Mouse (Mus musculus): ENCODE data around the gene Nat8f4. TPM values are rescaled to one million over a fixed set of nuclear protein-coding genes. Genes with fewer than 3 reads are reported as not detected.
"Not testable (repeated sequence)": the region's sequence is repeated elsewhere in the genome, so short reads cannot be mapped to it uniquely, and the experiment has no call there.

The Nat8f4 gene
- polyA plus RNA-seq, 1 experiment from 2014 or later: 2.4 TPM

DNA sequence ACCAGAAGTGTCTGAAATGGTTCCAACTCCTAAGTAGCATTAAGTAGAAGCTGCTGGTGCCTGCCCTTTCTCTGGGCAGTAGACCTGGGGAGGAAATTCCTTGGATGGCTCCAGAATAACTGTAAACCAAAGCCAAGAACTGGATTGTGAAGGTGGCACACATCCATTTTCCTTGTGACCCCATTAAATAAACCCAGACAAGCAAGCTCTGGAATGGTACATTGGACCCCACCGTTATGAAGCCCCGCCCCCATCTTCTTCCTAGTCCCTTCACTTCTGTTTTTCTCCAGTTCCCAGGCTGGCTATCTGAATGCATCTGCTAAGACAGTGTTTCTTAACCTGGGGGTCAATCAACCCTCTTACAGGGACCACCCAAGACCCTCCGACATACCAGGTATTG, 6.9 kb upstream of the Nat8f4 start, which contains the start of gene Tprkb:
TSS of gene Tprkb (plus strand) at position 279 of the 400 bp plus-strand sequence.
- no peaks in the 10 kb centered on the region for H3K36me3 ChIP-seq (ENCODE audit: control insufficient read depth, insufficient read depth, low read length)
- ATAC-seq (ENCODE audit: low read depth): no peak

DNA sequence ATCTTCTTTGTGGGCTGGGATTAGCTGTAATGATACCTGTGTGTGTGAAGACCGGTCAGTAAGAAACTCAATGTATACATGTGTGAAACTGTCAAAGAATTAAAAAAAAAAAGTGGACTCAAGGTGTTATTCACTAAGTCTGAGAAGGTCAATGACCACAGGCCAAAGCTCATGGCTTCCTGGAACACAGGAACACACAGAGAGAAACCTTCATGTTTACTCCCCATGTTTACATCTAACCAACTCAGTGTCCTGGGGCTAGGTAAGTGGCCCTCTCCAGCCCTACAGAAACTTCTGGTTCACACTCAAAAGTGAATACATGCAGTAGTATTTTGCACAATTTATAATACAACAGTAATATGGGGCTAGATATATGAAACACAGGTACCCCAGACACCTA, 5.0 kb upstream of the Nat8f4 start:
- Histone ChIP-seq H3K9me3 (ENCODE audit: control insufficient read depth, low read length) (no peaks in the 10 kb centered on the region), H3K4me1 (ENCODE audit: control insufficient read depth, insufficient read depth, low read length) (peaks cover 2% of the 10 kb centered on the region), H3K9ac (ENCODE audit: low read depth, low read length) (no peak overlapping the region), H3K4me3 (ENCODE audit: low read depth, low read length) (no peak overlapping the region), H3K4me2 (ENCODE audit: low read depth, low read length) (no peak overlapping the region), H3K27me3 (replicated peaks; ENCODE audit: control insufficient read depth, insufficient read depth, low read length) (no peaks in the 10 kb centered on the region; the same call in 1 of the 2 replicates), H3K27ac (replicated peaks; ENCODE audit: low read depth, low read length) (no peak overlapping the region), H3K36me3 (ENCODE audit: control insufficient read depth, insufficient read depth, low read length) (no peaks in the 10 kb centered on the region)
- 93% methylated on average over 1 of the region's 1 CpGs for WGBS
- no peak for DNase-seq (ENCODE audit: low spot score)
- no peak for ATAC-seq (ENCODE audit: low read depth)

More for the DNA sequence above, 6.9 kb upstream of the Nat8f4 start, which contains the start of gene Tprkb:
- Histone ChIP-seq H3K27ac (replicated peaks; ENCODE audit: low read depth, low read length) (no peak within 1 kb of the TSS), H3K4me2 (ENCODE audit: low read depth, low read length) (no peak within 1 kb of the TSS), H3K27me3 (replicated peaks; ENCODE audit: control insufficient read depth, insufficient read depth, low read length) (no peaks in the 10 kb centered on the region), H3K9me3 (ENCODE audit: control insufficient read depth, low read length) (no peaks in the 10 kb centered on the region), H3K9ac (ENCODE audit: low read depth, low read length) (no peak within 1 kb of the TSS), H3K4me3 (ENCODE audit: low read depth, low read length) (no peak within 1 kb of the TSS), H3K4me1 (ENCODE audit: control insufficient read depth, insufficient read depth, low read length) (peaks cover 10% of the 10 kb centered on the region)
- no peak for DNase-seq (ENCODE audit: low spot score)
- WGBS: 84% methylated on average over 3 of the region's 3 CpGs

DNA sequence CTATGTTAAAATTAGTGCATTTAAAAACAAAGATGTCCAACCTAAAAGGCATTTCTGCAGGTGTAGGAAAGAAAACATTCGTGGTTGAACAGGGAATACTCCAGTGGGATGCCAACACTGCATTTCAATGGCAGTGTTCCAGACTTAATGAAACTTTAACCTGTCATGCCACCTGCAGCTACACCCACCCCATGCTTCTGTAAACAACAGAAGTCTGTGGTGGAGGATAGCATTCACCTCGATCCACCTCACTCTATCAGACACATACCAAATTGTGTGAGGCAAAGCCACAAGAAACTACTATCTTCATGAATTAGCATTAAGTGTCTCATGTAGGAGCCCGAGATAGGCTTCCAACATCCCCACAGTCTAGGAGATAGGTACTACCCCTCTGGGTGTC, 3.7 kb upstream of the Nat8f4 start:
- H3K27ac ChIP-seq (replicated peaks; ENCODE audit: low read depth, low read length): no peak overlapping the region
- H3K4me3 ChIP-seq (ENCODE audit: low read depth, low read length): no peak overlapping the region
- H3K4me2 ChIP-seq (ENCODE audit: low read depth, low read length): no peak overlapping the region
- no peaks in the 10 kb centered on the region for H3K36me3 ChIP-seq (ENCODE audit: control insufficient read depth, insufficient read depth, low read length)
- no peaks in the 10 kb centered on the region; the same call in 1 of the 2 replicates for H3K27me3 ChIP-seq (replicated peaks; ENCODE audit: control insufficient read depth, insufficient read depth, low read length)
- 61% methylated on average over 3 of the region's 3 CpGs for WGBS
- ATAC-seq (ENCODE audit: low read depth): no peak
- no peaks in the 10 kb centered on the region for H3K9me3 ChIP-seq (ENCODE audit: control insufficient read depth, low read length)
- no peak for DNase-seq (ENCODE audit: low spot score)
- H3K4me1 ChIP-seq (ENCODE audit: control insufficient read depth, insufficient read depth, low read length): no peaks in the 10 kb centered on the region
- no peak overlapping the region for H3K9ac ChIP-seq (ENCODE audit: low read depth, low read length)

DNA sequence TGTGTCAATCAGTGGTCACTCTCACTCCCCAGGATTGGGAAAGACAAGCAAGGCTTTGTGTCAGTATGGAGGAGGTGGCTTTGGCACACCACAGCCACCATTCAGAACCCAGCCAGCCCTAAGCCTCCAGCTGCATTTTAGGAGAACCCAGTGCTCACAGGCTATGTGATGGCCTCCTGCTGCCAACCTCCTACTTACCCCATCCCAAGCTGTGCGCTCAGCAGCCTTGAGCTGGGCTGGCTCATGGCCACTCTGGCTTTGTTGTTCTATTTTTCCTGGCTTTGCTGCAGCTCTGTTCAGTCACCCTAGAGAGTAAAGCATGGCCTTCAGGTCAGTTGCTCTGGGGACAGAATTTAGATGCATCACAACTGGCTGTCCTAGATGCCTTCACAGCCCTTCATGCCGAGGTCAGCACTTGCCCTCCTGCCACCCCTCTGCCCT, 2.2 kb upstream of the Nat8f4 start:
- H3K4me1 ChIP-seq (ENCODE audit: control insufficient read depth, insufficient read depth, low read length): not testable (repeated sequence)

DNA sequence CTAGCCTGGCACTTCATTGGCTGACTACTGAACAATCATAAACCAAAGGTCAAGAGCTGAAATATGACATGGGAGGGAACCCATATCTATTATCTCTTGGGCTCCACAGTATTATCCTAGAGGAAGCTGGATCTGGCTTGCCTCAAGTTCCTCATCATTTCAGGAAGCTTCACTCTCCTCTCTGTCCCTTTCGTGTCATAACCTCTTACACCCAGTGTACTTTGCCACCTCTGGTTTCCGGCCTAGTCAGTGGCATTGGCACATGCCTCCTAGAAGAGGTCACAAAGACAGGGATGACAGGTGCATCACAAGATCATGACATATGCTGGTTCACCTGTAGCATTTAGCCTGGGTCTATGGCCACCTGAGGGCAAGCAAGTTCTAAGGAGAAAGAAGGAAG, 2.4 kb downstream of the Nat8f4 start:
- no peak for DNase-seq (ENCODE audit: low spot score)
- no peak overlapping the region for H3K4me3 ChIP-seq (ENCODE audit: low read depth, low read length)
- WGBS: 96% methylated on average over 2 of the region's 2 CpGs

More for the DNA sequence above, 2.2 kb upstream of the Nat8f4 start:
- H3K4me2 ChIP-seq (ENCODE audit: low read depth, low read length); H3K9me3 ChIP-seq (ENCODE audit: control insufficient read depth, low read length); H3K27me3 ChIP-seq (replicated peaks; ENCODE audit: control insufficient read depth, insufficient read depth, low read length); DNase-seq (ENCODE audit: low spot score); ATAC-seq (ENCODE audit: low read depth); H3K4me3 ChIP-seq (ENCODE audit: low read depth, low read length); H3K27ac ChIP-seq (replicated peaks; ENCODE audit: low read depth, low read length); H3K9ac ChIP-seq (ENCODE audit: low read depth, low read length); H3K36me3 ChIP-seq (ENCODE audit: control insufficient read depth, insufficient read depth, low read length): not testable (repeated sequence)
- 57% methylated on average over 2 of the region's 2 CpGs for WGBS

DNA sequence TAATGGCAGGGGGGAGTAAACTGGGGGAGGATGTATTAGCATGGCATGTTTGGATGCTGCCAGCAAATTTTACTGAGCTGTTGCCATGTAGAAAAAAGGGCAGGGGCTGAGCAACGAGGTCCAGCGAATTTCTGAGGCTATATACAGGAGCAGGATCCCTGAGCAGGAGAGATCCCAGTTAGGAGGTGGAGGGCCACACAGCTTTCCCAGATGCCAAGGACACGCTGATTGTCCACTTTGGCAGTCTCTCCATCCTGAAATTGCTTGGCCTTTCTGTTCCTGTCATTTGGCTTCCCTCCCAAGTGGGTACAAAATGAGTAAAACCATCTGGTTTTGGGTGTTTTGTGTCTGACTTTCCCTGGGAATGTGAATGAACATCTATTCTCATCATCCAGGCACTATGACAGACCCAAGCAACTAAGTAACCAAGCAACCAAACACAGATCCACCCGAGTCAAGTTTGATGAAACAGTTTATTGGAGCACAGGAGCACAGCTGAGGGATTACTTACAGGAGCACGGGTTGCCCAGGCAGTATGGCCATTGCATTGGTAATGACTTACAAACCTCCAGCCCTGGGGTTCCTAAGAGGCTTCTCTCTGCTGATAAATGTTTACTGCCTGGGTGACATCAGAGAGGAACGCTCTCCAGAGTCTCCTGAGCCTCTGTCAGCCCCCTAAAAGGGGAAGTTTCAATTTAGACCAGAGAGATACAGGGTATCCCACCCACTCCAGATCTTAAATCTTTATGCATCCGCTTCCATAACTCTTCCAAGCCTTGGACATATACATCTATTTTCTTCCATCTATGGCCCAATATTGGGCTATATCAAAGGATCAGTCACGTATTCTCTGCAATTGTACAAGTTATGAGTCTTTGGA, 5.8 kb downstream of the Nat8f4 start:
- H3K4me1 ChIP-seq (ENCODE audit: control insufficient read depth, insufficient read depth, low read length); H3K4me3 ChIP-seq (ENCODE audit: low read depth, low read length); H3K9ac ChIP-seq (ENCODE audit: low read depth, low read length); H3K4me2 ChIP-seq (ENCODE audit: low read depth, low read length); H3K27me3 ChIP-seq (replicated peaks; ENCODE audit: control insufficient read depth, insufficient read depth, low read length); H3K27ac ChIP-seq (replicated peaks; ENCODE audit: low read depth, low read length); DNase-seq (ENCODE audit: low spot score); ATAC-seq (ENCODE audit: low read depth); H3K36me3 ChIP-seq (ENCODE audit: control insufficient read depth, insufficient read depth, low read length); H3K9me3 ChIP-seq (ENCODE audit: control insufficient read depth, low read length): not testable (repeated sequence)
- 77% methylated on average over 6 of the region's 8 CpGs for WGBS

More for the DNA sequence above, 2.4 kb downstream of the Nat8f4 start:
- no peaks in the 10 kb centered on the region for H3K9me3 ChIP-seq (ENCODE audit: control insufficient read depth, low read length)
- no peak overlapping the region for H3K9ac ChIP-seq (ENCODE audit: low read depth, low read length)
- no peak for ATAC-seq (ENCODE audit: low read depth)
- H3K27ac ChIP-seq (replicated peaks; ENCODE audit: low read depth, low read length): no peak overlapping the region
- H3K27me3 ChIP-seq (replicated peaks; ENCODE audit: control insufficient read depth, insufficient read depth, low read length): no peaks in the 10 kb centered on the region; the same call in 1 of the 2 replicates
- no peak overlapping the region for H3K4me2 ChIP-seq (ENCODE audit: low read depth, low read length)
- no peaks in the 10 kb centered on the region for H3K36me3 ChIP-seq (ENCODE audit: control insufficient read depth, insufficient read depth, low read length)
- no peaks in the 10 kb centered on the region for H3K4me1 ChIP-seq (ENCODE audit: control insufficient read depth, insufficient read depth, low read length)

DNA sequence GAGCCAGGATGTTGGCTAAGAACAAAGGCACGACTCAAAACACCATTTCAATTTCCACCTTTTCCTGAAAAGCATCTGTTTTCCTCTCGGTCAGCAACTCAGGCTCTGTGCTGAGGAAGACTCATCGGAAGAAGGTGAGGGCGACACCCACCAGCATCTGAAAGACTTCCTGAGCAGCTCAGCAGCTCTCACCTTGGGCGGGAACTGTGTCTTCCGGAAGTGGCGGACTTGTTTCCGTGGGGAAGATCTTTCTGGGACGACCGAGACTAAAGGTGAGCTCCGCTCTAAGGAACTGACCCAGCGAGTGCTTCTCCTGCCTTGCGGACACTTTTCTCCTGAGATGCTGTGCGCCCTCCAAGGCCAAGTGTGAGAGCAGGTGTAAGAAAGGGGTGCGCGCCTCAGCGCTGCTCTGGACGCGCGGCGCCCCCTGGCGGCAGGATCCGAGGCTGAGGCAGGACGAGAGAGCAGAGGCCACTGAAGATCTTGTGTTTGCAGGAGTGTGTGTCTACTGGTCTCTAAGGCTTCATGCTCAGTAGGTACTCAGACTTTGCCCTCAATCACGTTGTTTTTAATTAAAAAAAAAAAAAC, 9.5 kb downstream of the Nat8f4 start:
- not testable (repeated sequence) for H3K36me3 ChIP-seq (ENCODE audit: control insufficient read depth, insufficient read depth, low read length); H3K4me2 ChIP-seq (ENCODE audit: low read depth, low read length); H3K27ac ChIP-seq (replicated peaks; ENCODE audit: low read depth, low read length); DNase-seq (ENCODE audit: low spot score); H3K4me1 ChIP-seq (ENCODE audit: control insufficient read depth, insufficient read depth, low read length); ATAC-seq (ENCODE audit: low read depth); H3K9ac ChIP-seq (ENCODE audit: low read depth, low read length); H3K4me3 ChIP-seq (ENCODE audit: low read depth, low read length); H3K27me3 ChIP-seq (replicated peaks; ENCODE audit: control insufficient read depth, insufficient read depth, low read length)
- peaks cover 18% of the 10 kb centered on the region for H3K9me3 ChIP-seq (ENCODE audit: control insufficient read depth, low read length)
- WGBS: 73% methylated on average over 25 of the region's 25 CpGs

DNA sequence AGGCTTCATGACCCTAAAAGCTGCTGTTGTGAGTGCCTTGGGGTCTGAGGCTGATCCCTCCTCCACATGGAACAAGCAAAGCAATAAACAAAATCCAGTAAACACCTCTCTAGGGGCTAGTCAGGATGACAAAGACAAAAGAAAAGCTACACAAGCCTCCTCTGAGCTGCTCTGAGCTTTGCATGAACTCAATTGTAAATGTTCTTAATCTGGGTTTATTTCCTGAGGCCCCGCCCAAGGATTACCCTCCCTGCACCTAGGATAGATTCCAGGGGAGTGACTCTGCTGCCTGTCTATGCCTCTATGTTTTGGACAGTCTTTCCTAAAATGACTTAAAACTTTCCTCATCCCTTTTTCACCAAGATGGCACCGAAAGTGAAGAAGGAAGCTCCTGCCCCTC, 15.7 kb downstream of the Nat8f4 start:
- no peak overlapping the region for H3K27ac ChIP-seq (replicated peaks; ENCODE audit: low read depth, low read length)
- no peak overlapping the region for H3K4me2 ChIP-seq (ENCODE audit: low read depth, low read length)
- no peak for DNase-seq (ENCODE audit: low spot score)
- H3K4me1 ChIP-seq (ENCODE audit: control insufficient read depth, insufficient read depth, low read length): no peaks in the 10 kb centered on the region
- no peak for ATAC-seq (ENCODE audit: low read depth)
- no peaks in the 10 kb centered on the region for H3K36me3 ChIP-seq (ENCODE audit: control insufficient read depth, insufficient read depth, low read length)
- H3K27me3 ChIP-seq (replicated peaks; ENCODE audit: control insufficient read depth, insufficient read depth, low read length): no peaks in the 10 kb centered on the region
- WGBS: 85% methylated on average over 2 of the region's 2 CpGs
- H3K9ac ChIP-seq (ENCODE audit: low read depth, low read length): no peak overlapping the region
- H3K4me3 ChIP-seq (ENCODE audit: low read depth, low read length): no peak overlapping the region
- H3K9me3 ChIP-seq (ENCODE audit: control insufficient read depth, low read length): peaks cover 24% of the 10 kb centered on the region
